Mouse (Mus musculus): ENCODE results near the gene Cox4i2. TPM values are rescaled to one million over a fixed set of nuclear protein-coding genes. Genes with fewer than 3 reads are reported as not detected.

Gene Cox4i2
- polyA plus RNA-seq, 1 experiment = not detected

DNA sequence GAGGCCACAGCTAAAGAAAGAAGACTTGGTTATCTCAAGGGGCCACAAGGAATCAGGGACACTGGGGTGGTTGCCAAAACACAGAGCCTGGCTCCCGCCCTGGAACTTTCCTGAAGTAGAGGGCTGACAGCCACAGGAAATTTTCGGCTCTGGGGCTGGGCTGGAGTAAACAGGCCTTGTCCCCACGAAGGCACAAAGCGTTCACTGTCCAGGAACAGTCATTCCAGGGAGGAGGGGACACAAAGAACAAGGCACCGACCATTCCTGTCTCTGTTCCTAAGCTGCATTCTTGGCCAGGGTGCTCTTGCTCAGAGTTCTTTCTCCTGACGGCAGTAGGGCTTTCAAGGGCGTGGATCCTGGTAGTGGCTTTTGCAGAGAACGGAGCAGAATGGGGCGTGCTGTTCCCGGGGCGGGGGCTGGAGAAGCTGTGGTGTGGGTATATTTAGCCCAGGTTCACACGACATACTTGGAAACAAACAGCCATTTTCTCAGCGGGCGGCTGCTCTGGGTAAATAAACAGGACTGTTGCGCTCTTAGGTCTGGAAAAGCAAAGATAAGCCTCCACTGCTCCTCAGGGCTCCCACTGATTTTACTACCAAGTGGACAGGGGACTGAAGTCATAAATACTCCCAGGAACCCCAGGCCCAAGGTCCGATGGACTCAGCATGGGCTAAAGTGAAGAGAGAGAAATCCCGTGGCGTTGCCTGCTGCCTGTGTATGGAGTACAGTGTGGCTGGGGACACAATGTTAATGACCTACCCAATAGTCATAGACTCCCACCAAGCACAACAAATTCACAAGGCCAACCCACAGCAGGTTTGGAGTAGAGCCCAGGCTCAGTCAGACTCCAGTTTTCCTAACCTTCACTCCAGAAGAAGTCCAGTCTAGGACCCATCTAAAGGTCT lies 31.7 kb downstream of the Cox4i2 start:
- peaks cover 4% of the 10 kb centered on the region for H3K9me3 ChIP-seq (ENCODE audit: control insufficient read depth, low read length)
- no peaks in the 10 kb centered on the region for H3K27me3 ChIP-seq (ENCODE audit: control insufficient read depth)
- peak overlapping the region; percentile 37 for H3K4me3 ChIP-seq (replicated peaks)
- TF ChIP-seq TAL1 (IDR thresholded peaks at IDR 0.05; ENCODE audit: low read length) (no peak), GATA1 (IDR thresholded peaks at IDR 0.05; ENCODE audit: low read length) (no peak)
- H3K36me3 ChIP-seq (ENCODE audit: control insufficient read depth) = peaks cover 94% of the 10 kb centered on the region
- H3K4me1 ChIP-seq (ENCODE audit: control insufficient read depth) = peaks cover 97% of the 10 kb centered on the region

DNA sequence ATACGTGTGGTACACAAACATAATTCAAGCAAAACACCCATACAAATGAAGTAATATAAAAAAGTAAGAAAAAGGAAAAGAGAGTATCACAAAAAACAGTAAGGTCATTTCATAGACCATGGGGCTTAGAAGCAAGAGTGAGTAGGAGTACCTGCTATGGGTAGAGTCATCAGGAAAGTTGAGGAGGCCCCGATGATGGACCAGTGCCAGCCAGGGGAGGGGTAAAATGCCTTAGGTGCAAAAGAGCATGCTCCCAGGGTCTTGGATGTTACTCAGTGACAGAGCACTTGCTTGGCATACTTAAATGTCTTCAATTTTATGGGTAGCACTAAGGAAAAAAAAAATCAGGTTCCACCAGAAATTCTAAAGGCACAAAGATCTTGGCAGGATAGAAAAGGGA lies 33.2 kb downstream of the Cox4i2 start:
- H3K4me3 ChIP-seq (replicated peaks) = no peak overlapping the region
- no peaks in the 10 kb centered on the region for H3K27me3 ChIP-seq (ENCODE audit: control insufficient read depth)
- peaks cover 94% of the 10 kb centered on the region for H3K36me3 ChIP-seq (ENCODE audit: control insufficient read depth)
- peaks cover 98% of the 10 kb centered on the region for H3K4me1 ChIP-seq (ENCODE audit: control insufficient read depth)
- H3K9me3 ChIP-seq (ENCODE audit: control insufficient read depth, low read length) = peaks cover 5% of the 10 kb centered on the region
- TF ChIP-seq TAL1 (IDR thresholded peaks at IDR 0.05; ENCODE audit: low read length) (no peak), GATA1 (IDR thresholded peaks at IDR 0.05; ENCODE audit: low read length) (no peak)

DNA sequence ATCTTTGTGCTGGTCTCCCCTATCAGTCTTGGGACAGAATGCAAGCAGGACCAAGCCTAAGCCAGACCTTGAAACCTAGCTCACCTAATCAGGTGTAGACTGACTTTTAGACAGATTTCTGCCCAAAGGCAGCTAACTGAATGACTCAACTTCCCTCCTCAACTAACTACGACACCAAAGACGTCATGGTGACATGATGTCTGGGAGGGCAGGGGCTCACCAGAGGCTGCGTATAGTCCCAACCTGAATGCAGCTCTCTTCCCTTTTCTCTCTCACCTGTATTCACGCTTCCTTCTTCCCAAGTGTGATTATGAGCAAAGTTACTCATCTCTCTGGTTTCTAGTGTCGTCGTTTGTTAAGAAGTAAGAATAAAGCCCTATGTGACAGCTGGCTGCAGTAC lies 33.6 kb downstream of the Cox4i2 start:
- no peak for TF ChIP-seq TAL1 (IDR thresholded peaks at IDR 0.05; ENCODE audit: low read length)
- TF ChIP-seq GATA1 (IDR thresholded peaks at IDR 0.05; ENCODE audit: low read length) = no peak
- no peaks in the 10 kb centered on the region for H3K27me3 ChIP-seq (ENCODE audit: control insufficient read depth)
- H3K36me3 ChIP-seq (ENCODE audit: control insufficient read depth) = peaks cover 94% of the 10 kb centered on the region
- peaks cover 5% of the 10 kb centered on the region for H3K9me3 ChIP-seq (ENCODE audit: control insufficient read depth, low read length)
- H3K4me3 ChIP-seq (replicated peaks) = no peak overlapping the region
- peaks cover 98% of the 10 kb centered on the region for H3K4me1 ChIP-seq (ENCODE audit: control insufficient read depth)

DNA sequence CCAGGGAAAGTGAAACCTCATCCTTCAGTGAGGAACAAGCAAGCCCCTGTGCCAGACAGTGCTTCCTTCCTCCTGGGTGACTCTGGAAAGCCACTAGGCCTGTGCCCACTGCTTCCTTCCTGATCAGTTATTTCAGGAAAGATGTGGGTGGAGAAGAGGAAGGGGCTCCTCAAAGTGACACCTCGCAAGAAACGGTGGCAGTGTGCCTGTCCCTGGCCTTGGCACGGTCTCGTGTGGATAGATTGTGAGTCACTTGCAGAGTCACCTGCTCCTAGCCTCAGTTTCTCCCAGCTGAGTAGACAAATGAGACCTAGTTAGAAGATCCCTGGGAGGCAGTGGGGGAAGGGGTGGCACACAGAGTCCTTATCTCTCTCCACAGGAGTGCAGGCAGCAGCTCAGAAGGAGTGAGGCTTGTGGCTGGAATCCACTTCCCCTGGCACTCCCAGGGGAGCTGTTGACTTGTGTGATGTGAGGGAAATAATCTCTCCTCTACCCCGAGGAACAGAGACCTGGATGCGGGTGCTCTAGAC lies 35.0 kb downstream of the Cox4i2 start:
- peaks cover 93% of the 10 kb centered on the region for H3K36me3 ChIP-seq (ENCODE audit: control insufficient read depth)
- peaks cover 98% of the 10 kb centered on the region for H3K4me1 ChIP-seq (ENCODE audit: control insufficient read depth)
- H3K9me3 ChIP-seq (ENCODE audit: control insufficient read depth, low read length) = peaks cover 5% of the 10 kb centered on the region
- no peaks in the 10 kb centered on the region for H3K27me3 ChIP-seq (ENCODE audit: control insufficient read depth)
- peak; percentile 95 for TF ChIP-seq GATA1 (IDR thresholded peaks at IDR 0.05; ENCODE audit: low read length)
- TF ChIP-seq TAL1 (IDR thresholded peaks at IDR 0.05; ENCODE audit: low read length) = peak; percentile 82
- H3K4me3 ChIP-seq (replicated peaks) = peak overlapping the region; percentile 55

DNA sequence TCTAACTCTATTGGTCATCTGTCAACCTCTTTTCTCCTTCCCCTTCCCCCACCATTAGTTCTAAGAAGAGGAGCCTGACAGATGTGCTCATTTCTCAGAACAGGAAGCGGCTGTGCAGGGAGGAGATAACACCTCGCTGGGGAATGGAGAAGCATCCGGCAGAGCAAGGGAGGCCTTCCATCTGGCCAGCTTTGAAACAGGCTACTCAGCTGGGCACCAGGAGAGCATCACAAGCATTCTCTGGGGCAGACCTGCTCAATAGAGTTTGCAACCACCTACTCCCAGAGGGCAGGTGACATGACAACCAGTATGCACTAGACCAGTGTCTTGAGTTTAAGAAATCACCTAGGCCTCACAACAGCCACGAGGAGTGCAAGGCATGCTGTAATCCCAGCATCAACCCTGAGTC lies 35.6 kb downstream of the Cox4i2 start:
- peaks cover 93% of the 10 kb centered on the region for H3K36me3 ChIP-seq (ENCODE audit: control insufficient read depth)
- TF ChIP-seq TAL1 (IDR thresholded peaks at IDR 0.05; ENCODE audit: low read length) (peak; percentile 77), GATA1 (IDR thresholded peaks at IDR 0.05; ENCODE audit: low read length) (peak; percentile 85)
- peaks cover 98% of the 10 kb centered on the region for H3K4me1 ChIP-seq (ENCODE audit: control insufficient read depth)
- H3K27me3 ChIP-seq (ENCODE audit: control insufficient read depth) = no peaks in the 10 kb centered on the region
- peak overlapping the region; percentile 55 for H3K4me3 ChIP-seq (replicated peaks)
- H3K9me3 ChIP-seq (ENCODE audit: control insufficient read depth, low read length) = peaks cover 5% of the 10 kb centered on the region

DNA sequence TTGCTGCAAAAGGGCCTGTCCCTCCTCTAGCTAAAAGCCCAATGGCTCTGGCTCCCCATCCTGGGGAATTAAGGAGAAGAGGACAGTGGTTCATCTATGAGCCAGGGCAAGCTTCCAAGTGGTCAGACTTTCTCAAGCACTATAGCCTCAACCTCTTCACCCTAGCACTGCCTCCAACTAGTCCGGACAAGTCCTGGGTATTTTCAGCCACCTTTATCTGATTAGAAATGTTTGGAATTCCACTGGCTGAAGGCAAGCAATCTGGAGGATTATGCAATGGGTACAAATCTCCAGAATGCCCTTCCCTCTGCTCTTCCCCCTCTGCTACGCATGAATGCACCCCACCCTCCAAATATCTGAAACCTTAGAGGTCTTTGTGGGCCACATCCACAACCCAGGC lies 38.5 kb downstream of the Cox4i2 start:
- no peak for TF ChIP-seq GATA1 (IDR thresholded peaks at IDR 0.05; ENCODE audit: low read length)
- TF ChIP-seq TAL1 (IDR thresholded peaks at IDR 0.05; ENCODE audit: low read length) = no peak
- Histone ChIP-seq H3K4me3 (replicated peaks) (no peak overlapping the region), H3K4me1 (ENCODE audit: control insufficient read depth) (peaks cover 98% of the 10 kb centered on the region), H3K9me3 (ENCODE audit: control insufficient read depth, low read length) (peaks cover 5% of the 10 kb centered on the region), H3K36me3 (ENCODE audit: control insufficient read depth) (peaks cover 93% of the 10 kb centered on the region), H3K27me3 (ENCODE audit: control insufficient read depth) (no peaks in the 10 kb centered on the region)

DNA sequence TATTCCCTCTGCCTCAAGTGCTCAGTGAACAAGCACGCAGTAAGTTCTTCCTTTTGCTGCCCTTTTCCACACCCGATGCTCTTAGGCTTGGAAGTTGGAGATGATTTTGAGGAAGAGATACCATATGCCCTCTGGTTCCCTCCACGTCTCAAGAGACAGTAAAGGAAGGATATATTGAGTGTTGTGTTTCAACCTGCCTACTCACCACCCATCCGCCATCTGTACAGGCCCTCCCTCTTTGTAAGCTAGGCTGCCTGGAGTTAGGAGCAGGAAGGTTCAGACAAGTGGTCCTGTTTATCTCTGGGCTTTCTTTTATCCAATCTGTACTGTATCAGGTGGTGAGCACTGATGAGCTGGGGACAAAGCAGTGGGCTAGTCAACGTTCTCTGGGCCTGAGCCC lies 39.4 kb downstream of the Cox4i2 start:
- H3K9me3 ChIP-seq (ENCODE audit: control insufficient read depth, low read length) = peaks cover 5% of the 10 kb centered on the region
- H3K4me1 ChIP-seq (ENCODE audit: control insufficient read depth) = peaks cover 96% of the 10 kb centered on the region
- H3K27me3 ChIP-seq (ENCODE audit: control insufficient read depth) = no peaks in the 10 kb centered on the region
- no peak overlapping the region for H3K4me3 ChIP-seq (replicated peaks)
- TF ChIP-seq GATA1 (IDR thresholded peaks at IDR 0.05; ENCODE audit: low read length) (no peak), TAL1 (IDR thresholded peaks at IDR 0.05; ENCODE audit: low read length) (no peak)
- H3K36me3 ChIP-seq (ENCODE audit: control insufficient read depth) = peaks cover 92% of the 10 kb centered on the region

DNA sequence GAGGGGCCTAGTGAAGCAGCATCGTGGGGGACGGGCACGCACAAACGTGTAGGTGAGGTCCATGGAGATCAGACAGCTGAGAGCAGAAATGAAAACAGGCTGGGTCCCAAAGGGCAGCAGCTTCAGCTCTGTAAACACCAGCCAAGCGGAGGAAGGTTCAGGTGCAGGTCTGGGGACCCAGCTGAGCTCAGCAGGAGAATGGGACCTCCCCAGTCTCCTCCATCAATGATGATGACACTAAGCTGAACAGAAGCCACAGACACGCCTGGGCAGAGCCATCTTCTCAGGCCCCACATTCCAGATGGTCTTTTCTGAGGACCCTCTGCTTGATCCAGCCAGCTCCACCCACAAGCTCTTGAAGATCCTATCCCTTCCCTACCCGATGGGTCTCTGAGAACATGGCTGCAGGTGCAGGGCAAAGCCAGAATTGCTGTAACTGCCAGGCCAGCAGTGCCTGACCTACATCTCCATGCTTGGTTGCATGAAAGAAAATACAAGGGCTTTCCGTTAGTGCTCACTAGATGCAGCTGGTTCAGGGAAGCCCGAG lies 40.4 kb downstream of the Cox4i2 start:
- H3K9me3 ChIP-seq (ENCODE audit: control insufficient read depth, low read length) = peaks cover 5% of the 10 kb centered on the region
- H3K4me3 ChIP-seq (replicated peaks) = no peak overlapping the region
- TF ChIP-seq GATA1 (IDR thresholded peaks at IDR 0.05; ENCODE audit: low read length) (no peak), TAL1 (IDR thresholded peaks at IDR 0.05; ENCODE audit: low read length) (no peak)
- H3K36me3 ChIP-seq (ENCODE audit: control insufficient read depth) = peaks cover 94% of the 10 kb centered on the region
- peaks cover 95% of the 10 kb centered on the region for H3K4me1 ChIP-seq (ENCODE audit: control insufficient read depth)
- H3K27me3 ChIP-seq (ENCODE audit: control insufficient read depth) = no peaks in the 10 kb centered on the region

DNA sequence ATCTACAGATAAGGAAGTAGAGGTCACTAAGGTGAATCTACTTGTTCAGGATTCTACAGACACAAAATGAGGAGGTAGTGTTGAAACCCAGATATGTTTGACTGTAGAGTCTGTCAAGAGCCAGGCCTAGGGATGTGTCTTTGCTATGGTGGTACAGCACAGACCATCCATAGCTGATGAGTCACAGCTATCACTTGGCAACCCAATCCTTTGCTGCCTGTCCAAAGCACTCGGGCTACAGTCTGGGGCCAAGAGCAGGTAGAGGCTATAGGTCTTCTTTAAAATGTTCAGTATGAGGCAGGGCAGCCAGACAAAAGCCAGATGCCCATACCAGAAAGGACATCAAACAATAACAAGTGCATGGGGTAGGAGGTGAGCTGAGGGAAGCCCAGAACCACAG lies 43.6 kb downstream of the Cox4i2 start:
- Histone ChIP-seq H3K4me3 (replicated peaks) (no peak overlapping the region), H3K36me3 (ENCODE audit: control insufficient read depth) (peaks cover 86% of the 10 kb centered on the region), H3K4me1 (ENCODE audit: control insufficient read depth) (peaks cover 92% of the 10 kb centered on the region), H3K9me3 (ENCODE audit: control insufficient read depth, low read length) (no peaks in the 10 kb centered on the region), H3K27me3 (ENCODE audit: control insufficient read depth) (no peaks in the 10 kb centered on the region)
- TF ChIP-seq TAL1 (IDR thresholded peaks at IDR 0.05; ENCODE audit: low read length) (no peak), GATA1 (IDR thresholded peaks at IDR 0.05; ENCODE audit: low read length) (no peak)

Measured in erythroblast, embryonic 14.5 days (primary cell).